Mouse (Mus musculus) erythroid progenitor cell, adult 5-6 weeks (primary cell): ENCODE results near the gene Nrd1. TPM values are rescaled to one million over a fixed set of nuclear protein-coding genes. Genes with fewer than 3 reads are reported as not detected.

ENCODE experiments used
- ATAC-seq: replicated peaks from 2 replicates; pipeline ENCODE4 v1.8.0; 2016; ENCODE audit warnings: moderate number of reproducible peaks, mild to moderate bottlenecking, moderate TSS enrichment, inconsistent platforms; ENCODE audit not compliant: poor library complexity, low FRiP score, severe bottlenecking
- total RNA-seq, 2 experiments: library from RNA; stranded (forward) in 1 of 2; stranded (reverse) in 1 of 2; fragments of 150-400 nt in 1 of 2; fragments of 186-747, 209-891 nt in 1 of 2; gene quantifications; 2 replicates each; pipeline versions ENCODE4 v1.2.3 to v1.2.4; 2015 to 2017; ENCODE audit warnings: low replicate concordance in 2 of 2

The Nrd1 gene
- total RNA-seq (2015; ENCODE audit: low replicate concordance) (207 and 431 TPM in 2 replicates), total RNA-seq (2017; ENCODE audit: low replicate concordance) (190 and 209 TPM in 2 replicates)

DNA sequence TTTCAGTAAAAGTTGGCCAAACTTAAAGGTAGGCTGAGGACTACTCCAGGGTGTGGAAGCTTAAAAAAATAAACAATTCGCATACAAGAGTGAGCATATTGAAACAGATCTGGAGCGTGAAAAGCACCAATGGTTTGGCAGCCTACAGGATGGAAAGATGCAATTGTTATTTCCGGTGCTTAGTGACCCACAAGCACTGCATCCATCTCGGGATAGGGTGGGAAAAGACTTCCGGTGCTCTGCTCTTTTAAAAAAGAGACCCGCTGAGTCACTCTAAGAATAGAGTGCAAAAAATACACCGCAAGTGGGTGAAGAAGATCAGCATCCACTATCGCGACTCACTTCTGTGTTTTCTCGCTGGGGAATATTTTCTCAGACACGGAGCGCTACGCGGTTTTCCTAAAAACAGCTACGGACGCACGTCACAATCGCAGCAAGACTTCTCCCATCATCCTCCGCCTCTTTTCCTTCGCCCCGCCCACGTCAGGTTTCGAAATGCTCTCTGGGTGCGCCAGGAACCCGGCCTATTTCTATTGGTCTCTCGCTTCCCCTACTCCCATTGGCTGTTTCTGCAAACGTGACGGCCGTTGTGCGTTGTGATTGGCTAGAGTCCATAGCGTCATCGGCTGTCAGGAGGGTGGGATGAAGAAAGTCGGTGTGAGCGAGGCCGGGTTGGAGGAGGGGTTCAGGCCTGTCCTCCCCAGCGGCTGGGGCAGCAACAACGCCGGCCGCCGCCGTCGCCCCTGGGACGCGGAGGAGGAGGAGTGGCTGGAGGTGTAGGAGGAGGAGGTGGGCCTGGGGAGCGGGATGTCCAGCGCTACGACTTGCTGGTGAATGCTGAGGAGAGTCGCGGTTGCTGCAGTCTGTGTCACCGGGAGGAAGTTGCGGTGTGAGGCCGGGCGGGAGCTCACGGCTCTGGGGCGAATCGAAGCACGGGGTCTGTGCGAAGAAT lies at the start of gene Nrd1:
Gene Nrd1, plus strand, starts transcription at position 657 of the 952 bp plus-strand sequence.
- ATAC-seq: peak; percentile 96

DNA sequence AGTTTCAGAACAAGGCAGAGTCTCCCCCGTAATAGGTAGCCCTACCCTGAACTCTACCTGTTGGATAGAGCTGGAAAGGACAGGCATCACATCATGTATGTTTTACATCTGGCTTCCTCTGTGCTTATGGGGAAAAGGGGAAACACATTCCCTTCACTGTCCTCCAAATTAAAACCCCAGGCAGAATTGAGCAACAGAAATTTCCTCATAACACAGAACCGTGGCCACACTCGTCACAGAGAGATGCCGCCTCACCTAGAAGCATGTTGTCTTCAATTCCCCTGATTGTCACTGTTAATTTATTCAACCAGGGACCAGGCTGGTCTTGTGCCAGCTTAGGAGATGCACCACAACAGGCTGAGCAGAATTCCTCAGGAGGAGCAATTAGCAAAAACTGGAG lies 48.8 kb upstream of the Nrd1 start:
- no peak for ATAC-seq

DNA sequence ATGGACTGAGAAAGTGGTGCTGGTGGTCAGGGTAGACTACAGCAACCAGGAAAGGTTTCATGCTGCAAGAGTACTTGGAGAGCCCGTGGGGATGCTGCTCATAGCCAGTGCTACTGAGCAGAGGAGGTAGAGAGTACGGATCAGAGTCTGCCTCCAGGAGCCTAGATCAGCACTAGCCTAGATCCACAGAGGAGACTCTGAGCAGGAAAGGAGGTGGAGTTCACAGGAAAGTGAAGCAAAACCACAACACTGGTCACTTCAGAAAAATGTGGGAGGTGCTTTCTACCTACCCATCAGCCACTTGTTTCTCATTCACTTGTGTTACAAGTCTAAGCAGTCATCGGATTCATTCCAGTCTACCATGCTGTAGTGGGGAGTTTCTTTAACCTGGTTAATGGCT lies 40.8 kb upstream of the Nrd1 start:
- ATAC-seq: peak; percentile 51

DNA sequence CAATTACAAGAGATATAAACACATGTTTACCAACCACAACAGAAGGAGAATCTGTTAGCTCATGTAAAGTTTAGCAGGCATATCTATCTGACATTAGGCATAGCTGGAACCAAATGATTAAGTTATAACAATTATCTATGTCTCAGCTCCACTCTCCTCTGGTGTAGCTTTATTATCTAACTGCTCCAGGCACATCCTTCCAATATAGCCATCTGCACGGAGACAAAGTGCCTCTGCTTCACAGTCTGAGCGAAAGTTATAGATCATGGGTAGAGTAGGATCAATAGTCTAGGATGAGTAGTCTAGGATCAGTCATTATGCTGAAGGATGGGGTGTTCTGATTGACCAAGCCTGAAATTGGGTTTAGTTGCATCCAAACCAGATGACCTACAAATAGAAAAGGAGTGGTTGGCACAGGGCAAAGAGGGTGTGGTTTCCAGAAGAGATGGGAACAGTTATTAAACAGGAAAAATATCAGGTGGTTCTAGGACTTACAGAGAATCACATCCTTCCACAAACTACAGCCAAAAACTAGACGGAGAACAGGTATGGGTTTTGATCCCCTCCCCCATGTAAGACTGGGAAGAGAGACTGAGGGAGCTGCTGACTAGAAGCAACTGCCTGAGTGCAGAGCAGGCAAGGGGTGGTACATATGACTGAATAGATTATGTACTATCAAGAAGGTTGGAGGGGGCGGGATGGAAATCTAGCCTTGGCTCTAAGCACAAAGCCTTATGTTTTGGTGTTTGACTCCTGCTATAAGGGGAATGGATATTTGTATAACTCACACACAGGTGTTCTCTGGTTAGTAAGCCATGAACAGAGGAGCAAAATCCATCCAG lies 39.6 kb upstream of the Nrd1 start:
- peak; percentile 92 for ATAC-seq

DNA sequence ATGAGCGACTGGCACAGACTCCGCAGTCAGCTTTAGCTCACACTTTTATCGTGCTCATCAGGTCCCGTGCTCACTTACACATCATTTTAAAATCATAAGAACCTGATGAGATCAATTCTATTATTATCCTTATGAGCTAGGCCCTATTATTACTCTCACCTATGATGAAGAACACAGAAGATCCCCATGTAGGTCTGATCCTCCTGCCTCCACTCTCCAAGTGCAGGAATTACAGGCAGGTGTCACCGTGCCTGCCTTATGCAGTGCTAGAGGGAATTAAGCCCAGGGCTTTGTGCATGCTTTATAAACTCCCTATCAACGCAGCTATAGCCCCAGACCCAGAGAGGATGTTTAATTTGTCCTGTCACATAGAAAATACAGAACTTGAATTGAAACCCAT lies 37.4 kb upstream of the Nrd1 start:
- no peak for ATAC-seq

DNA sequence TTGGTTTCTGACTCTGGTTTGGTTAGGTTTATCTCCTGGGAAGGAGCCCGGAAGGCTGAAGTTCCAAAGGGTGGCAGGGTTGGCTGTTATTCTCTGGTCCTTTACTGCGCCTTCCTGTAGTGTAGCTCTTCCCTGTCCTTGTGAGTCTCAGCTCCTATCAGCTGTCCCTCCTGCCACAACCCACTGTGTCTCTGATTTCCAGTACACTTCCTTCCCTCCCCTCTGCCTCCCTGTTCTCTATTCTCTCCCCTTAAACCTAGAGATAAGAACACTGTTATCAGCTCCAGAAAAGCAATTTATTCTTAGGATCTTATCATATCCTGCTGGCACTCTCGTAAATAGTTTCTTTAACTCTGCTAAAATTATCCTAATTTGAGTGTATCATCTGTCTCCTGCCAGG lies 30.9 kb upstream of the Nrd1 start:
- no peak for ATAC-seq

DNA sequence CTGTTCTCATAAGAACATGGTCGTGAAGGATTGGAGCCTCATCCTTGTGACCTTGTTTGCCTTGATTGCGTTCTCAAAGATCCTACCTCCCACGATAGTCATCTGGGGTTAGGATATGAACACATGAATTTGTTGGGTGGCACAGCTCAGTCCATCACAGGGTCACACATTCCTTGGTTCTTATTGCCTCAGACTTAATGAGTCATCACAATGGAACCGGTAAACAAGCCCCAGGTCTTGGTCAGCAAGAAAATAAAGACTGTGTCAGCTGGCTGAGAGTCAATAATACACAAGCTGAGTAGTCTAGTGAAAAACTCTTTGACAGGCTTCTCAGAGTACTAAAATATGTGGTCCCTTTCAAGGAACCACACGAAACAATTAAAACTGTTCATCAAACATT lies 29.4 kb upstream of the Nrd1 start:
- ATAC-seq: no peak

DNA sequence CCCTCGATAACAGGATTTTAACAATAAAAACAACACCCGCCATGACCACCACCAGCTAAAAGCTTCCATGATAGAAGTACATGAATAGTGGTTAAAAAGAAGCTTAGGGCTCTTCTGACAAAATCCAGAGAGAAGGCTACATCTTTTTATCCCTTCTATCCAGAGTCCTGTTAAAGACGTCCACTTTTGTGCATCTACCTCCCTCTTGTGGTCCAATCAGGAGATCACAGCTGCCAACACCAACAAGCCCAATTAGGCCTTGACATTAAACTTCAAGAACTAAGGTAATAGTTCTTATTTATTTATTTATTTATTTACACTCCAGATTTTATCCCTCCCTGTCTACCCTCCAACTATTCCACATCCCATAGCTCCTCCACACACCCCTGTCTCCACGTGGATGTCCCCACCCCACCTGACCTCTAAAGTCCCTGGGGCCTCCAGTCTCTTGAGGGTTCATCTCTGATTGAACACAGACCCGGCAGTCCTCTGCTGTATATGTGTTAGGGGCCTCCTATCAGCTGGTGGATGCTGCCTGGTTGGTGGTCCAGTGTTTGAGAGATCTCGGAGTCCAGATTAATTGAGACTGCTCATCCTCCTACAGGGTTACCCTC lies 23.9 kb upstream of the Nrd1 start:
- ATAC-seq: peak; percentile 92

DNA sequence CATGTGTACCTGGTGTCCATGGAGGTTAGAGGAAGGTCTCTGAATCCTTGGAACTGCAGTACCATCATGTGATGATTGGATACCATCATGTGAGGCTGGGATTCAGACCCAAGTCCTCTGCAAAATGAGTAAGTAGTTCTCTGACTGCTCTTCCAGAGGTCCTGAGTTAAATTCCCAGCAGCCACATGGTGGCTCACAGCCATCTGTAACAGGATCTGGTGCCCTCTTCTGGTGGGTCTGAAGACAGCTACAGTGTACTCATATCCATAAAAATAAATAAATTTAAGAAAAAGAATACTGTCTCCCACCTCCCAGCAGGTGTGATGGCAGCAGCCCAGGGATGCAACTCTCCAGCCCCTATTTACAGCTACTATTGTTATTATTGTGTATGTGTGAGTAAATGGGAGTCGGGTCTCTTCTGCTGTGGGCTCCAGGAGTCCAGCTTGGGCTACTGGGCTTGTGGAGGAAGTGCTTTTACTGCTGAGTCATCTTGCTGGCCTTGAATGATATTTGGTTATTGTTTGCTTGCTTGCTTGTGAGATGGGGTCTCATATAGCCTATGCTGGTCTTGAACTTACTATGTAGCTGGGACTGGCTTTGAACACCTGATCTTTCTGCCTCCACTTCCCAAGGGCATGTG lies 13.5 kb upstream of the Nrd1 start:
- no peak for ATAC-seq

DNA sequence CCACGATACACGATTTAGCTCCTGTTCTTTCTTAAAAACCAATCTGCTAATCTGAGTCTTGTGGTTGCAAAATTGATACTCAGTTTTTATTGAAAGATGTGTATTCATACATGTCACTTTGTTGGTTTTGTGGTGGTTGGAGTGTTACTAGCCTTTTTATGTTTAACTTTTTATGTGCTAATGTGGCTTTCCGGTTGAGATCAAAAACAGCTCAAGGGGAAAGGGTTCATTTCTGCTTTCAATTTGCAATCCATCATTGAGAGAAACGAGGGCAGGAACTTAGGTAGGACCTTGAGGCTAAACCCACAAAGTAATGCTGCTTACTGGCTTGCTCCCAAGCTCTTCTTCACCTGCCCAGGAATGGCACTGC lies 13.0 kb upstream of the Nrd1 start:
- no peak for ATAC-seq

DNA sequence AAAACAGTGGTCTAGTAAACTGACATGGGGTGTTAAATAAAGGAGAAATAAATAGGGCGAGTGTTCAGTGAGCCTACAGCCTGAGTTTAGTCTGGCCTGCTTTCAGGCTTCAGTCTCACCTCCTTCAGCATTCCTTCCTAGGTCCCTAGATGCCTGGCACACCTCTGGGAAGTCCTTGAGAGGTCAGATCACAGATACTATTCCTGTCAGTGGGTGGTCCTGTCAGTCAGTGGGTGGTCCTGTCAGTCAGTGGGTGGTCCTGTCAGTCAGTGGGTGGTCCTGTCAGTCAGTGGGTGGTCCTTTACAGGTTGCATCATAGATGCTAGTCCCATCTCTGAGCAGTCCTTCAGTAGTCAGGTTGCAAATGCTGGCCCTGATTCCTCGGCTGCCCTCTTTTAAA lies 11.0 kb upstream of the Nrd1 start:
- ATAC-seq: 0 out of 2 replicates have a peak, but pooled peaks have one; percentile 2

DNA sequence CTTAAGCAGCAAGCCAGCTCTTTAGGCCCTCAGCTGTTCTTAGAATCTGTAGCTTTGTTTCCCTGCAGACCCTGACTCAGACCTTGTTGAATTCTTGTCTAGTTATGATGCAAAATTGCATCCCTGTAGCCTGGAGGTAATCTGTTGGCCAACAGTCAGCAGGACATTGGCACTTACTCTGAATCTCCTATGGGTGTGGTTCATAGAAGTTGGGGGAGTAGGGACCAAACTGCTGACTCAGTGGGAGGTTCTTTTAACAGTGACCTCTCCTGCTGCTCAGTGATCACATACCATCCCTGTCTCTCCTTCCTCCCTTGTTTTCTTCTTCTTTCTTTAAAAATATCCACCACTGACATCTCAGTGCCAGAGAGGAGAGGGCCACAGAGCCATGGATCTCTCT lies 10.4 kb upstream of the Nrd1 start:
- peak; percentile 98 for ATAC-seq

DNA sequence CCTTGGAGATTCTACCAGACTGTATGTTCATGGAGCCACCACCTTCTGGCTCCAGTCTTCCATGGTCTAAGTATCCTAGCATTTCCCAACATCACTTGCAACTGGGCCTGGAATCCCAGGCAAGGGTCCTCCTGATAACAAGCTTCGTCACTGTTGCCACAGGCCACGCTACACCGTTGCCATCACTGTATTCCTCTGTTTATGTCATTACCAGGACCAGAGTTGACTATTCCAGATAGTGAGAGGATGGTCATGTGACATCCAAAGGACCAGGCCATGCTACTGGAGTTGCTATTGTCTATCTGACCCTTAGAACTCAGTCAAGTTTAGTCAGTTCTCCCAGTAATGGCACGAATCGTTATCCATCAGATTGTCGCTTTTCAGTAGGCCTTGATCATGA lies 9.9 kb upstream of the Nrd1 start:
- ATAC-seq: peak; percentile 26; the same call in 1 of the 2 replicates

DNA sequence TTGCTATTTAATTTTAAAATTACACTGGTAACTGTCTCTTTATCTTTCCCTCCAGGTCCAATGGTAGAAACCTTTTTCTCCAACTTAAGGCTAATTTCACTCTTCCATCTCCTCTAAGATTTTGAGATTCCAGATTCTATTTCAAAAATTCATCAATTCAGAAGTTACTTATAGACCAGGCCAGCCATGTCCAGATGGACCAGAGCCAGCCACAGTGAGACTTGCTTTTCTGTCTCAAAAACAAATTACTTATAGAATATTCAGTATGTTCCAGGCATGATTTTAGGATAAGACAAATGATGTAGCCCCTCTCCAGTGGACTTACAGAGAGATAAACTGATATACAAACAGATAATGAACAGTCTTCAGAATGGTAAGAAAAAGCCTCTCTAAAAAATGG lies 8.6 kb upstream of the Nrd1 start:
- no peak for ATAC-seq

DNA sequence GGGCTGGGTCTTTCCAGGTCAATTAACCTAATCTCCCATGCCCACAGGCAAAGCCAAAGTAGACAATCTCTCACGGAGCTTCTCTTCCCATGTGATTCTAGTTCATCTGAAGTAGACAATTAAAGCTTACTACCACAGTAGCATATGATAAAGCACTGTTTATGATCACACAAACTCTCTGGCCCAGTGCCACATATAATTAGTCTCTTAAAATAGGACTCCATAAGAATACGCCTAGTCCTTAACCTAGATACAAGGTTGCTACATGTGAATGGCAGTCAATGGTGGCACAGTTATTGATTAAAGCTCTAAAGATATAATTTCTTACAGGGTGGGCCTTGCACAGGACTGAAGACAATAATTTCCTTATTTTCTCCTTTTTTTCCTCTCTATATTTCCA lies 7.5 kb upstream of the Nrd1 start:
- ATAC-seq: no peak

DNA sequence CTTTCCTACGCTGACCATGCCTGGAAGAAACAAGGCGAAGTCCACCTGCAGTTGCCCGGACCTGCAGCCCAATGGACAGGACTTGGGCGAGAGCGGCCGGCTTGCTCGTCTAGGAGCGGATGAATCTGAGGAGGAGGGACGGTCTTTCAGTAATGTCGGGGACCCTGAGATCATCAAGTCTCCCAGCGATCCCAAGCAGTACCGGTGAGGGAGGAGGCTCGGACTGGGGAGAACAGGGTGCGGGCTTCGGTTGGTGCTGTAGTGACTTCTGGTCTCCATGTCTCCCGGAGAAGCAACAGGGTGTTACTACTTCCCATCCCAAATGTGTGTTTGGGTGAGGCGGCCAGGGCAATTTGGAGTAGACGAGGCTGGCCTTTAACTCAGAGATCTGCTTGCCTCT lies 506 bp downstream of the Nrd1 start:
- ATAC-seq: peak; percentile 44

DNA sequence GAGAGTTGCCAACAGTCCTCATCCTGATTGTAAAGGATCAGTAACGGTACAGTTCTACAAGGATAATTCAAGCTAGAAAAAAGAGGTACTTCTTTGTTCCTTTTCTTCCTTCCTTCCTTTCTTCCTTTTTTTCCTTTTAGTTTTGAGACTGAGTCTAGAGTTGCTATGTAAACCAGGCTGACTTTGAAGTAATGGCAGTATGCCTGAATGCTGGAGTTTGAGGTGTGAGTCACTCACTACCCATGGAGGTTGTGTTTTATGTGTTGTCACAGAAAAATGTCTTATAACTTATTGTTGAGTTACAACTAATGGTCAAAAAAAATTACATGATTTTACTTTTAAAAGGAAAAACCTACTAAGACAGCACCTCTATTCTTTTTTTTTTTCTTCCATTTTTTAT lies 7.6 kb downstream of the Nrd1 start:
- ATAC-seq: no peak

DNA sequence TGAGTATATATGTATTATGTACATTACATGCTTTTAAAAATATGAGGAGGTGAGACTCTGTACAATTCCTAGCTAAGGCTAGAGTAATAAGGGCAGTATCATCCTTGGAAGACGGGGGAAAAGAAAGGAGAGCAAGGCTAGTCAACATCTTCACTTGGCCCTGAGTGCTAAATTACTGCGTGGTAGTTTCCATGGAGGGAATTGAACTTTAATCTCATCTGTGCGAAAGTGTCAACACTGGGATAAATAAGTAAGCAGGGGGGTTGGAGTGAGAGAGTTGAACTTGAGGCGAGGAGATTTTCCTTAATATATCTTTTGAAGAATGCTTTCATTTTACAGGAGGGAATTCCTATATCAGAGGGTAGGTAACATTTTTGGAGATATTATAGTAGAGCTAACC lies 13.6 kb downstream of the Nrd1 start:
- ATAC-seq: no peak

DNA sequence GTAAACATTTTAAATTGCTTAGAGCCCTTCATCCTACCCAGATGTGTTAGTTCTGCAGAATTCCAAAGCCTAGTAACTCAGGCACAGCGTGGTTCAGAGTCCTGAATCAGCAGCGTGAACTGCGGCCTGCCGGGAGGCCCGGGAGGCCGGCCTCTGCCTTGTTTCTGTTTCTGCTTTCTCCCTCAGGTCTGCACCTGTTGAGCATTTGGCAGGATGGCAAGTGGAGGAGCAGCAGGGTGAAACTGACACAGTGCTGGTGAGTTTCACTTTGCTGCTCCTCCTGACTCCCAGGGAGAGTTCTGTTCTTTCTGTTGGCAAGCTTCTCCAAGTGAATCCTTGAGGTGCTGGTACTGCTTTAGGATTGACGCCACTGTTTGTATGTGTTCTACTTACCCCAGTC lies 17.0 kb downstream of the Nrd1 start:
- no peak for ATAC-seq

DNA sequence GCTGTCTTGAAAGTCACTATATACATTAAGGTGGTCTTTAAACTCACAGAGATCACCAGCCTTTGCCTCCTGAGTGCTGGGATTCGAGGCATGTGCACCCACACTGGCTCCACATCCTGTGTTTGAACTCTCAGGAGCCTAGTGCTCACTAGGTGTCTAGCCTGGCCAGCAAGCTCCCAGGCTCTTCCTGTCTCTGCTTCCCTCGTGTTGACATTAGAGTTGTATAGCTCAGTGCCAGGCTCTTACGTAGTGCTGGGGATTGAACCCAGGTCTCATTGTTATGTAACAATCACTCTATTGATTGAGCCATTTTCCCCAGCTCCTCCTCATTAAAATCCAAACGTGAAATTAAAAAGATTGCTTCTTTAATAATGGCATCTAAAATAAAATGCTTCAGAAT lies 18.8 kb downstream of the Nrd1 start:
- no peak for ATAC-seq
